Comparison of ENCODE assay signal across 13 mouse cellular contexts in the genomic region with DNA sequence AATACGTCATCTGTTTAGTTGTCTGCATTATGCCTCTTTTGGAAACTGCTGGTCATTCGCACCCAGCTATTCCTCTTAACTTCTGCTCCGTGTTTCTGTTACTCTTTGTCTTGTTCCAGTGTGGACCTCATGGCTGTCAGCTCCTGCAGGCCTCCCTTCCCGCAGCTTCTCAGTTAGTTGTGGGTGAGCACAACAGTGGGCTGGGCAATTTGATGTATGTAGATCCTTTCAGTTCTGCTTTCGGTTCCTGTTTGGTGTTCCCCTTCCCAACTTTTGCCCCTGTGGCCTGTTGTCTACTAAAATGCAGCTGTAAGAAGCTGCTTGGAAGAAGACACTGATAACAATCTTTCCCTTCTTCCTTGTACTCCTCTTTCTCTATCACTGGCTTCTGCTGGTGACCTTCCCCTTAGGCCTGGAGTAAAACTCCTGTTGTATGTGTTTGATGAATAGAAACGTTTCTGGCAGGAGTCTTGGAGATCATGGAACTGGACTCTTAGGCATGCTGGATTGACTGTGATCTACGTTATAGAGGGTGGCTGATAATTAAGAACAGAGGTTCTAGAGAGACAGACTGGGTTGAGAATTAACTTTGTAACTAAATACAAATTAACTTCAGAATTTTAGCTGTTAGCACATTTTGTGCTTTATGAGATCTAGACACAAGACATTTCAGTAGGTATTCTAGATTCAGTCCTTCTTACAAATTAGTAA. TPM values are rescaled to one million over a fixed set of nuclear protein-coding genes. Genes with fewer than 3 reads are reported as not detected.
DNase-seq lines count a peak whose midpoint lies in the region; ATAC-seq and TF ChIP-seq lines count a peak whose summit lies in the region.
"Had no signal": no experiment of that assay in that cellular context is flagged by ENCODE, and none has a peak within 500 bp of the region (broad histone marks: within the 10 kb centered on the region; RNA-seq: fewer than 3 reads in every experiment).

No protein-coding gene starts in this region.

- no peaks in the 10 kb centered on the region for H3K27me3 ChIP-seq in heart, embryonic 11.5 days (ENCODE audit: control insufficient read depth, insufficient read depth, low read length)
- H3K27me3 ChIP-seq in midbrain, embryonic 16.5 days (ENCODE audit: control insufficient read depth, insufficient read depth, low read depth, low read length), result no peaks in the 10 kb centered on the region
- H3K27me3 ChIP-seq in limb, embryonic 10.5 days (ENCODE audit: low read depth, poor library complexity, severe bottlenecking), result no peaks in the 10 kb centered on the region
- H3K27me3 ChIP-seq: forebrain, embryonic 13.5 days; neural tube, embryonic 13.5 days had no signal

- no peak overlapping the region for H3K27ac ChIP-seq in heart, embryonic 11.5 days (ENCODE audit: low read depth, low read length)
- H3K27ac ChIP-seq in midbrain, embryonic 16.5 days (ENCODE audit: low read length), result no peak overlapping the region
- no peak overlapping the region for H3K27ac ChIP-seq in limb, embryonic 10.5 days
- H3K27ac ChIP-seq: forebrain, embryonic 13.5 days; neural tube, embryonic 13.5 days had no signal

- DNase-seq in kidney, adult 9 months, result peak; percentile 80
- no peak for DNase-seq in kidney, postnatal 4 days
- no peak for DNase-seq in lung, adult 2 months
- peak; percentile 31 for DNase-seq in spleen, adult 12 weeks (ENCODE audit: low spot score)
- DNase-seq in right cerebral cortex, postnatal 4 days, result no peak
- no peak for DNase-seq in limb, embryonic 10.5 days (ENCODE audit: low spot score)
- DNase-seq: cerebellum, postnatal 10 days; left cerebral cortex, postnatal 4 days had no signal

- H3K4me1 ChIP-seq in heart, embryonic 11.5 days (ENCODE audit: control insufficient read depth, insufficient read depth, low read length), result no peaks in the 10 kb centered on the region
- peaks cover 5% of the 10 kb centered on the region for H3K4me1 ChIP-seq in lung, adult 2 months (ENCODE audit: control insufficient read depth, insufficient read depth, low read length)
- peaks cover 10% of the 10 kb centered on the region for H3K4me1 ChIP-seq in midbrain, embryonic 16.5 days (ENCODE audit: control insufficient read depth, insufficient read depth, low read length)
- peaks cover 30% of the 10 kb centered on the region for H3K4me1 ChIP-seq in limb, embryonic 10.5 days

- no peak for ATAC-seq in heart, embryonic 11.5 days (replicated peaks; ENCODE audit: insufficient number of reproducible peaks, low FRiP score, low TSS enrichment)
- no peak for ATAC-seq in midbrain, embryonic 16.5 days
- ATAC-seq: forebrain, embryonic 13.5 days; hindbrain, embryonic 16.5 days had no signal

- no peak for TF ChIP-seq CTCF in lung, adult 2 months (IDR thresholded peaks at IDR 0.05; ENCODE audit: insufficient read depth, low read length)

- H3K4me3 ChIP-seq in heart, embryonic 11.5 days (ENCODE audit: low read depth, low read length), result no peak overlapping the region
- H3K4me3 ChIP-seq in lung, adult 2 months (replicated peaks; ENCODE audit: extremely low read depth, low read depth, low read length), result no peak overlapping the region
- H3K4me3 ChIP-seq in midbrain, embryonic 16.5 days (ENCODE audit: low read depth, low read length), result no peak overlapping the region
- no peak overlapping the region for H3K4me3 ChIP-seq in limb, embryonic 10.5 days
- H3K4me3 ChIP-seq: forebrain, embryonic 13.5 days; neural tube, embryonic 13.5 days had no signal

- TF ChIP-seq POLR2A in lung, adult 2 months (IDR thresholded peaks at IDR 0.05; ENCODE audit: borderline replicate concordance, extremely low read depth, low read depth, low read length), result peak; percentile 37; the same call in 1 of the 2 replicates

- no peak overlapping the region for H3K4me2 ChIP-seq in heart, embryonic 11.5 days
- H3K4me2 ChIP-seq in midbrain, embryonic 16.5 days (ENCODE audit: low read length), result no peak overlapping the region
- H3K4me2 ChIP-seq: forebrain, embryonic 13.5 days; neural tube, embryonic 13.5 days had no signal

- no peaks in the 10 kb centered on the region for H3K9me3 ChIP-seq in heart, embryonic 11.5 days (replicated peaks; ENCODE audit: control insufficient read depth, low read length)
- no peaks in the 10 kb centered on the region for H3K9me3 ChIP-seq in midbrain, embryonic 16.5 days (replicated peaks; ENCODE audit: control insufficient read depth, low read length, poor library complexity, severe bottlenecking)
- no peaks in the 10 kb centered on the region for H3K9me3 ChIP-seq in limb, embryonic 10.5 days (replicated peaks)
- H3K9me3 ChIP-seq: forebrain, embryonic 13.5 days; neural tube, embryonic 13.5 days had no signal

- no peaks in the 10 kb centered on the region for H3K36me3 ChIP-seq in heart, embryonic 11.5 days (ENCODE audit: control insufficient read depth, insufficient read depth, low read length)
- H3K36me3 ChIP-seq in midbrain, embryonic 16.5 days (ENCODE audit: control insufficient read depth, insufficient read depth, low read length), result no peaks in the 10 kb centered on the region
- H3K36me3 ChIP-seq in limb, embryonic 10.5 days, result peaks cover 2% of the 10 kb centered on the region; the same call in 1 of the 2 replicates
- H3K36me3 ChIP-seq: neural tube, embryonic 13.5 days had no signal

- 65% methylated on average over 7 of the region's 7 CpGs for WGBS in heart, embryonic 11.5 days (ENCODE audit: insufficient replicate concordance)
- WGBS in lung, adult 2 months, result 47% methylated on average over 7 of the region's 7 CpGs
- 85% methylated on average over 7 of the region's 7 CpGs for WGBS in midbrain, embryonic 16.5 days
- 77% methylated on average over 7 of the region's 7 CpGs for WGBS in limb, embryonic 10.5 days

- H3K9ac ChIP-seq in heart, embryonic 11.5 days (ENCODE audit: low read depth, low read length), result 0 out of 2 replicates have a peak overlapping the region, but pooled peaks have one; percentile 28
- H3K9ac ChIP-seq in midbrain, embryonic 16.5 days (ENCODE audit: low read depth, low read length), result no peak overlapping the region
- H3K9ac ChIP-seq: forebrain, embryonic 13.5 days had no signal

RNA-seq across cellular contexts. Expression of a gene that starts 4.5 kb away (rescaled TPM):
- polyA plus RNA-seq in heart, embryonic 11.5 days (2014; fragmentation: Nextera tagmentation; extraction: Ambion mirVana), result 17.5 and 18.2 TPM in 2 replicates
- polyA plus RNA-seq in lung, adult 2 months (2012; rRNA removed), result 25.4 and 32.5 TPM in 2 replicates
- polyA plus RNA-seq in midbrain, embryonic 16.5 days (2015; fragmentation: Nextera tagmentation; extraction: Ambion mirVana), result 18.9 and 22.0 TPM in 2 replicates
- polyA plus RNA-seq in limb, embryonic 10.5 days (2016; fragmentation: Nextera tagmentation; extraction: Ambion mirVana), result 15.8 and 20.4 TPM in 2 replicates

RNA-seq across cellular contexts. Expression of a gene that starts 4.7 kb away (rescaled TPM):
- 11.3 and 11.7 TPM in 2 replicates for polyA plus RNA-seq in heart, embryonic 11.5 days (2014; fragmentation: Nextera tagmentation; extraction: Ambion mirVana)
- 0.03 and 0.07 TPM in 2 replicates for polyA plus RNA-seq in lung, adult 2 months (2012; rRNA removed)
- 3.1 and 4.7 TPM in 2 replicates for polyA plus RNA-seq in midbrain, embryonic 16.5 days (2015; fragmentation: Nextera tagmentation; extraction: Ambion mirVana)
- 23.0 and 24.4 TPM in 2 replicates for polyA plus RNA-seq in limb, embryonic 10.5 days (2016; fragmentation: Nextera tagmentation; extraction: Ambion mirVana)

Comparison
In these comparisons a context has a peak if more than half of its experiments do, and no peak if none do; other contexts are left out.
1. DNase-seq: peak in kidney, adult 9 months (single experiment) and spleen, adult 12 weeks (single experiment); none in kidney, postnatal 4 days (0 of 2), lung, adult 2 months (single experiment), right cerebral cortex, postnatal 4 days (single experiment) and limb, embryonic 10.5 days (single experiment).